Mouse (Mus musculus): ENCODE measurements around the gene E130308A19Rik. TPM values are rescaled to one million over a fixed set of nuclear protein-coding genes. Genes with fewer than 3 reads are reported as not detected.

E130308A19Rik gene
- 39.7 and 42.0 TPM in 2 replicates for polyA plus RNA-seq (2015; fragmentation: Nextera tagmentation; extraction: Ambion mirVana)

DNA sequence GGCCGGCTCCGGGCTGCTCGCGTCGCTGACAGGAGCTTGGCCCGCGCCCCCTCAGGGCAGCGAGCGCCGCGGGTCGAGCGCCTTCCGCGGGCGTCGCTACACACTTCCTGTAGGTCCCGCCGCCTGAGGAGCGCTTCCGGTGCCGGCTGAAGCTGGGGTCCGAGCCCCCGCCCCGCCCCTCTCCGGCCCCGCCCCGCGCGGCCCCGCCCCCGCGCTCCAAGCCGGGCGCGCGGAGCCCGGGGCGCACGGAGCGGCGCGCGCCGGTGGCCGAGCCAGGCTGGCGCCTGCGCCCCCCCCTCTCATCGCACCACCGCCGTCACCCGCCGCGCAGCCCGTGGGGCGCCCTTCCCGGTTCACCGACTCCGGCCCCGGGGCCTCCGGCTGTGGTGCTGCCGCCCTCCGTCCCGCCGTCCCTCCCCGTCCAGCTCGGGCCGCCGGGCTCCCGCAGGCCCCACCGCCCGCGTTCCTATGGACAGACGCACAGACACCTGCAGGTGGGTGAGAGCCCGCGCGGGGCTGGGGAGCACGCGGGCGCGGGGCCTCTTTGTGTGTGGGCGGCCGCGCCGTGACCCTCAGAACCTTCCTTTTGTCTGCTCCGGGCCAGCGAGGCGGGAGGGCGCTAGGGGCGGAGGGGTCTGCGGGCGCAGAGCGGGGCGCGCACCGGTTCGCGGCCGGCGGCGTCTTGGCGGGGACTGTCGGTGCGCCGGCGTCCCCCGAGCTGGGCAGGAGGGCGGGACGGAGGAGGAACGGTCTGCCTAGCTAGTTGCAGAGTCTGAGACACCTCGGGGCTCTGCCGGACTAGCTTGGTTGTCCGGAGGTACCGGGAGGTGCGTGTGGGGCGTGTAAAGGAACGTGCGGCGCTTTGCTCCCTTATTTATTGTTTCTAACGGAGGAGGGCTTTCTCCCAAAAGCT is at the start of gene E130308A19Rik:
E130308A19Rik (plus strand) TSS at position 214 of the 913 bp plus-strand sequence.
- Histone ChIP-seq H3K9me3 (replicated peaks) (no peaks in the 10 kb centered on the region), H3K9ac (peak within 1 kb of the TSS; percentile 89), H3K27me3 (no peaks in the 10 kb centered on the region), H3K4me1 (peaks cover 37% of the 10 kb centered on the region), H3K27ac (peak within 1 kb of the TSS; percentile 85), H3K4me2 (peak within 1 kb of the TSS; percentile 77), H3K36me3 (ENCODE audit: poor library complexity, severe bottlenecking) (no peaks in the 10 kb centered on the region), H3K4me3 (peak within 1 kb of the TSS; percentile 93)
- 0% methylated on average over 60 of the region's 120 CpGs for WGBS
- ATAC-seq = peak; percentile 94

- H3K9ac ChIP-seq = peak overlapping the region; percentile 76
- peaks cover 15% of the 10 kb centered on the region for H3K4me1 ChIP-seq
- H3K27ac ChIP-seq = peak overlapping the region; percentile 86
- H3K4me3 ChIP-seq = peak overlapping the region; percentile 65
- no peaks in the 10 kb centered on the region for H3K9me3 ChIP-seq (replicated peaks)
- WGBS = under 1% methylated on average over 23 of the region's 23 CpGs
- ATAC-seq = peak; percentile 39
- no peaks in the 10 kb centered on the region for H3K36me3 ChIP-seq (ENCODE audit: poor library complexity, severe bottlenecking)
- peak overlapping the region; percentile 81 for H3K4me2 ChIP-seq
- no peaks in the 10 kb centered on the region for H3K27me3 ChIP-seq
These were observed 45.3 kb upstream of the E130308A19Rik start for GRCm38 (mm10) chr4:59580495-59581281.

DNA sequence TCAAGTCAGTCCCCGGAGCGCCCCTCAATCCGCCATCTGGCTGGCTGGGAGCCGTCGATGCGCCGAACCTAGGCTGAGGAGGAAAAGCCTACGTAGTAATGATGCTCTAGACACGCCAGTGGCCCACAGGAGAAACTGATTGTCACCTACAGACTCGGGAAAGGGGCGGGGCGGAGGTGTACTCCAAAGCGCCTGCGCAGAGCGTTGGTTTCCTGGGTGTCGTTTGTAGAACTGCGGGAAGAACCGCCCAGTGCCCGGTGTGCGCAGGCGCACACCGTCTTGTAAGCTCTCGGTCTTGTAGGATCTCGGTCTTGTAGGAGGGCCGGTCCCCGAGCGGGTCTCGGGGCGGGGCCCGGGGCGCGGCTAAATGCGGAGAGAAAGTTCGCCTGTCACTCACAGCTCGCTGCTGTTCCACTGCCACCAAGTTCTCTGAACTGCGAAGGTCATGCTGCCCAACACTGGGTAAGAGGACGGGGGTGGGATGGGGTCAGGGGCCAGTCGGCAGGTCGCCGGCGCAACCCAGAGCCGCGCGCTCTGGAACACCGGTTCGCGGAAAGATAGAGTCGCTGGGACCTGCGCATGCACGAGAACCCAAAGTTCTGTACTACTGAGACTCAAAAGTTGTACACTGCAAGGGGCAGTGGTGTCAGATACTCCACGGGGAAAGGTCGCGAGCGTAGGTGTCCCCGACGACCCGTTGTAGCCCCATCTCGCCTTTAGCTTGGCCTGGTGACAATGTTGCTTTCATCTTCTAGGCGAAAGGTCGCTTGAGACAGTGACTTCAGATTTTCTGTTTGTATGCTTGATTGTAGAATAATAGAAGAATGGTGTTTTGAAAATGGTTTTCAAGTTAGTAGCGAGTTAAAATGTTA is 44.5 kb upstream of the E130308A19Rik start, which contains the start of gene Hsdl2:
Hsdl2 (plus strand) TSS at position 250 of the 872 bp plus-strand sequence.
- no peaks in the 10 kb centered on the region for H3K36me3 ChIP-seq (ENCODE audit: poor library complexity, severe bottlenecking)
- under 1% methylated on average over 61 of the region's 61 CpGs for WGBS

GRCm38 (mm10) chr4:59582186-59582585 is 43.8 kb upstream of the E130308A19Rik start:
- peaks cover 15% of the 10 kb centered on the region for H3K4me1 ChIP-seq
- H3K4me2 ChIP-seq = peak overlapping the region; percentile 81
- no peaks in the 10 kb centered on the region for H3K9me3 ChIP-seq (replicated peaks)
- H3K27ac ChIP-seq = no peak overlapping the region
- no peaks in the 10 kb centered on the region for H3K27me3 ChIP-seq
- WGBS = 26% methylated on average over 6 of the region's 6 CpGs
- no peaks in the 10 kb centered on the region for H3K36me3 ChIP-seq (ENCODE audit: poor library complexity, severe bottlenecking)
- no peak for ATAC-seq
- 0 out of 2 replicates have a peak overlapping the region, but pooled peaks have one; percentile 65 for H3K9ac ChIP-seq
- peak overlapping the region; percentile 65 for H3K4me3 ChIP-seq

More for the DNA sequence above, 44.5 kb upstream of the E130308A19Rik start, which contains the start of gene Hsdl2:
- Histone ChIP-seq H3K27ac (peak within 1 kb of the TSS; percentile 86), H3K27me3 (no peaks in the 10 kb centered on the region), H3K4me1 (peaks cover 15% of the 10 kb centered on the region), H3K4me2 (peak within 1 kb of the TSS; percentile 81), H3K9me3 (replicated peaks) (no peaks in the 10 kb centered on the region), H3K4me3 (peak within 1 kb of the TSS; percentile 65), H3K9ac (peak within 1 kb of the TSS; percentile 76)
- ATAC-seq = peak; percentile 97

DNA sequence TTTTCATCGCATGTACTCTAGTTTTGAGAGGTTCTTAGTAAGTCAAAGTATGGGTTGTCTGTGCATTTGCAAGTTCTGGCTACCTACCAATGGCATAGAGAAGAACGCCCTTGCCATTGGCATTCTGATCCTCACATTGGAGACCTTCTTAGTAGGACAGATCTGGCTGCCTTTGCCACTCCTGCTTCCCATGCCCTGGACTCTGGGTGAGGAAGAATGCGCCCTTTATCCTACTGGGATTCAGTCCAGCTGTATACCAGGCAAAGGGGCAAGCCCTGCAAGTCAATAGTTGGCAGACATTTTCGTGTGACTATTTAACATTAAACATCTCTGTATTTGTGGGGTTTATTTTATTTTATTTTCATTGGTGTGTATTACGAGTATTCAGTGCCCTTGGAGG is 40.9 kb upstream of the E130308A19Rik start:
- Histone ChIP-seq H3K4me1 (peaks cover 14% of the 10 kb centered on the region), H3K9me3 (replicated peaks) (no peaks in the 10 kb centered on the region), H3K4me3 (no peak overlapping the region), H3K27me3 (no peaks in the 10 kb centered on the region), H3K9ac (no peak overlapping the region), H3K27ac (no peak overlapping the region), H3K36me3 (ENCODE audit: poor library complexity, severe bottlenecking) (no peaks in the 10 kb centered on the region), H3K4me2 (no peak overlapping the region)
- ATAC-seq = no peak
- WGBS = 87% methylated on average over 5 of the region's 5 CpGs

GRCm38 (mm10) chr4:59587215-59587871 is 38.7 kb upstream of the E130308A19Rik start:
- H3K4me2 ChIP-seq = no peak overlapping the region
- WGBS = 80% methylated on average over 2 of the region's 2 CpGs
- no peaks in the 10 kb centered on the region for H3K4me1 ChIP-seq
- no peaks in the 10 kb centered on the region for H3K36me3 ChIP-seq (ENCODE audit: poor library complexity, severe bottlenecking)
- no peak overlapping the region for H3K27ac ChIP-seq
- no peak overlapping the region for H3K9ac ChIP-seq
- no peaks in the 10 kb centered on the region for H3K27me3 ChIP-seq
- ATAC-seq = no peak
- H3K9me3 ChIP-seq (replicated peaks) = no peaks in the 10 kb centered on the region
- no peak overlapping the region for H3K4me3 ChIP-seq

GRCm38 (mm10) chr4:59587872-59588226 is 38.2 kb upstream of the E130308A19Rik start:
- Histone ChIP-seq H3K4me1 (no peaks in the 10 kb centered on the region), H3K27ac (no peak overlapping the region), H3K4me2 (no peak overlapping the region), H3K9me3 (replicated peaks) (no peaks in the 10 kb centered on the region), H3K9ac (no peak overlapping the region), H3K36me3 (ENCODE audit: poor library complexity, severe bottlenecking) (no peaks in the 10 kb centered on the region), H3K27me3 (no peaks in the 10 kb centered on the region), H3K4me3 (no peak overlapping the region)
- WGBS = 95% methylated on average over 1 of the region's 1 CpGs
- no peak for ATAC-seq

DNA sequence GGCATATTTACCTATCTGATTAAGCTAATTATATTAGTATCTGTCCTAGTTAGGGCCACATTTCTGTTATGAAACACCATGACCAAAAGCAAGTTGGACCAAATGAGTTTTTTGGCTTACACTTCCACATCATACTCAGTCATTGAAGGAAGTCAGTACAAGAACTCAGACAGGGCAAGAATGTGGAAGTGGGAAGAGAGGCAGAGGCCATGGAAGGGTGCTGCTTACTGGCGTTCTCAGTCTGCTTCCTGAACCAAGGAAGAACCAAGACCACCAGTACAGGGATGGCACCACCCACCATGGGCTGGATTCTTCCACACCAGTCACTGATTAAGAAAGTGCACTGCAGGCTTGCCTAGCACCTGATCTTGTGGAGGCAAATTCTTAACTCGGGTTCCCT is 31.4 kb upstream of the E130308A19Rik start:
- H3K27me3 ChIP-seq = no peaks in the 10 kb centered on the region
- 80% methylated on average over 2 of the region's 2 CpGs for WGBS
- no peaks in the 10 kb centered on the region for H3K4me1 ChIP-seq
- no peak overlapping the region for H3K4me2 ChIP-seq
- no peak overlapping the region for H3K4me3 ChIP-seq
- no peak overlapping the region for H3K27ac ChIP-seq
- H3K9ac ChIP-seq = no peak overlapping the region
- no peaks in the 10 kb centered on the region for H3K36me3 ChIP-seq (ENCODE audit: poor library complexity, severe bottlenecking)
- ATAC-seq = no peak
- no peaks in the 10 kb centered on the region for H3K9me3 ChIP-seq (replicated peaks)

DNA sequence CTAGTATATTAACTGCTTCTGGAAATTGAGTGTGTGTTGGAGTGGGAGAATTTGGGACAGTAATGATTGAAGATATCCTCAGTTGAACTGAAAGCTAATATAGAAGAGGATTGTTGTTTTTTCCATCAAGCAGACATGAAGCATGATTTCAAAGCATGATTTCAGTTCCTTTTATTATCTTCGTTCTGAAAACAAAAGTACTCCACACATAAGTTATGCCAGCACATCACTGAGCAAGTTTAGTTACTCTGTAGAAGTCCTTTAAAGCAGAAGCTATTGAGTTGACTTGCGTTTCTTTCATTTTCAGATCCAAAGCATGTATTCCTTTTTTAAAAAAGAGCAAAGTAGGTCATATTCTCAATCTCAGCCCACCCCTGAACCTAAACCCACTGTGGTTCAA is 29.5 kb upstream of the E130308A19Rik start:
- H3K27me3 ChIP-seq = no peaks in the 10 kb centered on the region
- H3K4me3 ChIP-seq = no peak overlapping the region
- no peak for ATAC-seq
- WGBS = 91% methylated on average over 2 of the region's 2 CpGs
- H3K27ac ChIP-seq = no peak overlapping the region
- H3K4me2 ChIP-seq = no peak overlapping the region
- H3K9ac ChIP-seq = no peak overlapping the region
- H3K9me3 ChIP-seq (replicated peaks) = no peaks in the 10 kb centered on the region
- no peaks in the 10 kb centered on the region for H3K36me3 ChIP-seq (ENCODE audit: poor library complexity, severe bottlenecking)
- H3K4me1 ChIP-seq = no peaks in the 10 kb centered on the region

DNA sequence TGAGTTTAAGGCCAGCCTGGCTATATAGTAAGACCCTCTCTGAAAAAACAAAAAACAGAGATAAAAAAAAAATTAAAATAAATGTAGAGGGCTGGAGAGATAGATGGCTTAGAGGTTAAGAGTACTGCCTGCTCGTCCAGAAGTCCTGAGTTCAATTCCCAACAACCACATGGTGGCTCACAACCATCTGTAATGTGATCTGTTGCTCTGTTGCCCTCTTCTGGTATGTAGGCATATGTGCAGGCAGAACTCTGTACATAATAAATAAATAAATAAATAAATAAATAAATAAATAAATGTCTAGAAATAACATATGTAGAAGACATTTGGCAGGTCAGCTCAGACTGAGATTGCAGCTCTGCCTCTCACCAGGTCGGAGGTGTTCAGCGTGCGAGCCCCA is 23.3 kb upstream of the E130308A19Rik start:
- H3K27ac ChIP-seq = no peak overlapping the region
- H3K27me3 ChIP-seq = no peaks in the 10 kb centered on the region
- no peak overlapping the region for H3K4me2 ChIP-seq
- H3K4me3 ChIP-seq = no peak overlapping the region
- no peaks in the 10 kb centered on the region for H3K9me3 ChIP-seq (replicated peaks)
- H3K9ac ChIP-seq = no peak overlapping the region
- WGBS = 86% methylated on average over 4 of the region's 4 CpGs
- H3K36me3 ChIP-seq (ENCODE audit: poor library complexity, severe bottlenecking) = no peaks in the 10 kb centered on the region
- H3K4me1 ChIP-seq = no peaks in the 10 kb centered on the region
- no peak for ATAC-seq

DNA sequence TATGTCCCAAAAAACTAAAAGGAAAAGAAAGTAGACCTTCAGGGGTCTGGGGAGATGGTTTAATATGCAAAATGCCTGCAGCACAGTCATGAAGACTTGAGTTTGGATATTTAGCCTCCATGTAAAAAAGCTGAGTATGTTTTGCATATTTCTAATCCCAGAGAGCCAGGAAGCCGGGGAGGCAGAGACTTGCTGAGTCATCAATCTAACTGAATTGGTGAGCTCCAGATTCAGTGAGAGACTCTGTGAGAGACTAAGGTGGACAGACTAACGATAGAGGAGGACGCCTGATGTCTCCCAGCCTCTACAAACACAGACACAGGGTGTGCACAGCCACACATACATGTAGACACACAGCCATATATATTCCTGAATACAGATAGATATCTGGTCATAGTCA is 21.1 kb upstream of the E130308A19Rik start:
- Histone ChIP-seq H3K4me1 (no peaks in the 10 kb centered on the region), H3K9ac (no peak overlapping the region), H3K4me3 (no peak overlapping the region)

More for the DNA sequence above, 21.1 kb upstream of the E130308A19Rik start:
- WGBS = 76% methylated on average over 3 of the region's 3 CpGs
- Histone ChIP-seq H3K4me2 (no peak overlapping the region), H3K27ac (no peak overlapping the region), H3K9me3 (replicated peaks) (no peaks in the 10 kb centered on the region), H3K27me3 (no peaks in the 10 kb centered on the region), H3K36me3 (ENCODE audit: poor library complexity, severe bottlenecking) (no peaks in the 10 kb centered on the region)
- no peak for ATAC-seq

Data from forebrain, embryonic 13.5 days (tissue).